Mouse (Mus musculus): ENCODE data around the gene Itk. TPM values are rescaled to one million over a fixed set of nuclear protein-coding genes. Genes with fewer than 3 reads are reported as not detected.

Itk gene
- polyA plus RNA-seq, 1 experiment from 2014 or later = 0.22 TPM

GRCm38 (mm10) chr11:46358369-46358768 is 30.9 kb downstream of the Itk start:
- Histone ChIP-seq H3K27me3 (ENCODE audit: control insufficient read depth, insufficient read depth, low read length) (no peaks in the 10 kb centered on the region), H3K4me1 (ENCODE audit: control insufficient read depth, insufficient read depth, low read length) (no peaks in the 10 kb centered on the region), H3K36me3 (ENCODE audit: control insufficient read depth, insufficient read depth, low read length) (no peaks in the 10 kb centered on the region), H3K4me2 (replicated peaks; ENCODE audit: low read depth, low read length) (no peak overlapping the region), H3K9ac (replicated peaks; ENCODE audit: low read depth, low read length) (no peak overlapping the region), H3K4me3 (ENCODE audit: low read depth, low read length) (no peak overlapping the region), H3K9me3 (ENCODE audit: control insufficient read depth, low read depth, low read length) (no peaks in the 10 kb centered on the region), H3K27ac (ENCODE audit: low read length) (no peak overlapping the region)
- 66% methylated on average over 1 of the region's 1 CpGs for WGBS
- ATAC-seq (ENCODE audit: insufficient number of reproducible peaks, insufficient read depth, low FRiP score, low read depth) = no peak

DNA sequence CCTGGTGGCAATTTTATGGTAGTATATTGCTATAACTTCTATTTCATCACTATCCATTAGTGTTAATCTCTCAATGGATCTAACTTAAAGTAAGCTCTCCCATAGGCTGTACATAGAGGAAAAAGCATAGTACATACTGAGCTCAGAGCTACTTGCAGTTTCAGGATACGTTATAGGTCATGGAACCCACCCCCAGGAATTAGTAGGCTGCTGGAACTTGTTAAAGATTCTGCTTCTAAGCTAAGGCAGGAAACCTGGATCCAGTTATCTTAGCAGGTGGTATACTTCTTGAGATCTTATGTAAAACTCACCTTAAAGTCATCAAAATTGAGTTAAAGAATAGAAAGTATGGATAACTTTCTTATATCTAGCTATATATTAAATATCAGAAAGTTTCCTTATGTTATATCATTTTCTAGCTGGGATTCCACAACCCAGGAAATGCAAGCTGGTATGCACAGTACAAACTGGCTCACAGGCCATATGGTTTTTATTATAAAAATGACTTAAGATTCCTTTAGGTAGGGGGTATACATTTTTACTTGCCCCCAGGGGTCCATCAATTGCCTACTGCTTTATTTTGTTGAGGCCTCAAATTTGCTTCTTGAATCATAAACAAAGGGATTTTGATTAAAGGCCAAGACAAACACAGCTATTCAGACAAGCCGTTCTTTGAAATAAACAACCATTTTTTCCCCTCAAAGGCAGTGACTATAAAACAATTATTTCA is 39.5 kb downstream of the Itk start:
- 43% methylated on average over 2 of the region's 2 CpGs for WGBS
- Histone ChIP-seq H3K4me3 (ENCODE audit: low read depth, low read length) (no peak overlapping the region), H3K36me3 (ENCODE audit: control insufficient read depth, insufficient read depth, low read length) (no peaks in the 10 kb centered on the region), H3K9ac (replicated peaks; ENCODE audit: low read depth, low read length) (no peak overlapping the region), H3K4me1 (ENCODE audit: control insufficient read depth, insufficient read depth, low read length) (no peaks in the 10 kb centered on the region), H3K4me2 (replicated peaks; ENCODE audit: low read depth, low read length) (no peak overlapping the region), H3K27me3 (ENCODE audit: control insufficient read depth, insufficient read depth, low read length) (no peaks in the 10 kb centered on the region), H3K9me3 (ENCODE audit: control insufficient read depth, low read depth, low read length) (no peaks in the 10 kb centered on the region), H3K27ac (ENCODE audit: low read length) (no peak overlapping the region)
- no peak for ATAC-seq (ENCODE audit: insufficient number of reproducible peaks, insufficient read depth, low FRiP score, low read depth)

GRCm38 (mm10) chr11:46348416-46348815 is 40.9 kb downstream of the Itk start:
- Histone ChIP-seq H3K9ac (replicated peaks; ENCODE audit: low read depth, low read length) (no peak overlapping the region), H3K9me3 (ENCODE audit: control insufficient read depth, low read depth, low read length) (no peaks in the 10 kb centered on the region), H3K27ac (ENCODE audit: low read length) (no peak overlapping the region), H3K4me2 (replicated peaks; ENCODE audit: low read depth, low read length) (no peak overlapping the region), H3K27me3 (ENCODE audit: control insufficient read depth, insufficient read depth, low read length) (no peaks in the 10 kb centered on the region), H3K4me3 (ENCODE audit: low read depth, low read length) (no peak overlapping the region), H3K36me3 (ENCODE audit: control insufficient read depth, insufficient read depth, low read length) (no peaks in the 10 kb centered on the region), H3K4me1 (ENCODE audit: control insufficient read depth, insufficient read depth, low read length) (no peaks in the 10 kb centered on the region)
- 74% methylated on average over 3 of the region's 3 CpGs for WGBS
- no peak for ATAC-seq (ENCODE audit: insufficient number of reproducible peaks, insufficient read depth, low FRiP score, low read depth)

DNA sequence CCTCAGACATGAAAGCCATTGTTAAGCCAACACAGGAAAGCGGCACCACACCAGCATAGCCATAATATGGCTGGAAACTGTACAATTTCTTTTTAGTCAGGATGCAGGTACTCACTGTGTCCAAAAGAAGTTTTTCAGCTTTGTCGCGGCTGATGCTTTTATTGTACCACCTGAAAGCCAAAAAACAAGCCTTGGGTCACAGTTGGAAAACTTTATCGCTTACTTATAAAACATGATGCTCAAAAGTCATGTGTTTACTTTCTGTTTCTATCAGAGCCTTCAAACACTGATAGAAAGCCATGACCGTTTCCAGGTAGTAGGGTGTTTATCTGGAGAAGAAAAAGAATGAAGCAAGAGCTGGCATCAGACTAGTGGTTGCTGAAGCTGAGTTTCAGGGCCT is 41.6 kb downstream of the Itk start:
- H3K4me1 ChIP-seq (ENCODE audit: control insufficient read depth, insufficient read depth, low read length) = no peaks in the 10 kb centered on the region
- WGBS = 82% methylated on average over 5 of the region's 5 CpGs
- no peak overlapping the region for H3K27ac ChIP-seq (ENCODE audit: low read length)
- no peak overlapping the region for H3K9ac ChIP-seq (replicated peaks; ENCODE audit: low read depth, low read length)
- no peak for ATAC-seq (ENCODE audit: insufficient number of reproducible peaks, insufficient read depth, low FRiP score, low read depth)
- H3K4me3 ChIP-seq (ENCODE audit: low read depth, low read length) = no peak overlapping the region
- H3K27me3 ChIP-seq (ENCODE audit: control insufficient read depth, insufficient read depth, low read length) = no peaks in the 10 kb centered on the region
- H3K4me2 ChIP-seq (replicated peaks; ENCODE audit: low read depth, low read length) = no peak overlapping the region
- no peaks in the 10 kb centered on the region for H3K9me3 ChIP-seq (ENCODE audit: control insufficient read depth, low read depth, low read length)
- no peaks in the 10 kb centered on the region for H3K36me3 ChIP-seq (ENCODE audit: control insufficient read depth, insufficient read depth, low read length)

- H3K27ac ChIP-seq (ENCODE audit: low read length) = no peak overlapping the region
- no peaks in the 10 kb centered on the region for H3K27me3 ChIP-seq (ENCODE audit: control insufficient read depth, insufficient read depth, low read length)
- no peaks in the 10 kb centered on the region for H3K36me3 ChIP-seq (ENCODE audit: control insufficient read depth, insufficient read depth, low read length)
- no peak overlapping the region for H3K4me2 ChIP-seq (replicated peaks; ENCODE audit: low read depth, low read length)
- H3K4me3 ChIP-seq (ENCODE audit: low read depth, low read length) = no peak overlapping the region
- ATAC-seq (ENCODE audit: insufficient number of reproducible peaks, insufficient read depth, low FRiP score, low read depth) = no peak
- H3K4me1 ChIP-seq (ENCODE audit: control insufficient read depth, insufficient read depth, low read length) = no peaks in the 10 kb centered on the region
- no peak overlapping the region for H3K9ac ChIP-seq (replicated peaks; ENCODE audit: low read depth, low read length)
- H3K9me3 ChIP-seq (ENCODE audit: control insufficient read depth, low read depth, low read length) = no peaks in the 10 kb centered on the region
- 28% methylated on average over 5 of the region's 5 CpGs for WGBS
Measured at GRCm38 (mm10) chr11:46343886-46344546, 45.3 kb downstream of the Itk start.

GRCm38 (mm10) chr11:46341960-46342359 is 47.4 kb downstream of the Itk start:
- no peak overlapping the region for H3K27ac ChIP-seq (ENCODE audit: low read length)
- no peaks in the 10 kb centered on the region for H3K4me1 ChIP-seq (ENCODE audit: control insufficient read depth, insufficient read depth, low read length)
- H3K4me3 ChIP-seq (ENCODE audit: low read depth, low read length) = no peak overlapping the region
- no peaks in the 10 kb centered on the region for H3K36me3 ChIP-seq (ENCODE audit: control insufficient read depth, insufficient read depth, low read length)
- H3K4me2 ChIP-seq (replicated peaks; ENCODE audit: low read depth, low read length) = no peak overlapping the region
- WGBS = 94% methylated on average over 4 of the region's 4 CpGs
- ATAC-seq (ENCODE audit: insufficient number of reproducible peaks, insufficient read depth, low FRiP score, low read depth) = no peak
- H3K27me3 ChIP-seq (ENCODE audit: control insufficient read depth, insufficient read depth, low read length) = no peaks in the 10 kb centered on the region
- no peak overlapping the region for H3K9ac ChIP-seq (replicated peaks; ENCODE audit: low read depth, low read length)
- H3K9me3 ChIP-seq (ENCODE audit: control insufficient read depth, low read depth, low read length) = no peaks in the 10 kb centered on the region

DNA sequence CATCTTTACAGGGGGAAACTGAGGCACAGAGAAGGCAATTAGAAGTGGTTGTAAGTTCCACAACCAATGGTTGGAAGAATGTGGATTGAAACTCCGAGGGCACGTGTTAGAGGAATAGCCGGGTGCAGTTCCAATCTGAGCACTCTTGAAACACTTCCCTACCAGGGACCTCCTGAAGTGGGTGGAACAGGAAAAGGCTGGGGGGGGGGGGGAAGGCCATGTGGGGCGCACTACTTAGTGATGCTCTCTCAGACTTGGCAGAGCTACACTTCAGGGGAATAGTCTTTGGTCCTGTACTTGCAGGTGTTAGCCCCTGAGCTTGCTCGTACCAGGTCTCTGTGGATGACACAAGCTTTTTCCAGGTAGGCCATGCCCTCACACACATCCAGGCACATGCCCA is 53.3 kb downstream of the Itk start:
- Histone ChIP-seq H3K27me3 (ENCODE audit: control insufficient read depth, insufficient read depth, low read length) (no peaks in the 10 kb centered on the region), H3K9me3 (ENCODE audit: control insufficient read depth, low read depth, low read length) (no peaks in the 10 kb centered on the region), H3K4me1 (ENCODE audit: control insufficient read depth, insufficient read depth, low read length) (no peaks in the 10 kb centered on the region), H3K36me3 (ENCODE audit: control insufficient read depth, insufficient read depth, low read length) (no peaks in the 10 kb centered on the region), H3K4me2 (replicated peaks; ENCODE audit: low read depth, low read length) (no peak overlapping the region), H3K4me3 (ENCODE audit: low read depth, low read length) (no peak overlapping the region), H3K9ac (replicated peaks; ENCODE audit: low read depth, low read length) (no peak overlapping the region), H3K27ac (ENCODE audit: low read length) (no peak overlapping the region)
- WGBS = 82% methylated on average over 5 of the region's 5 CpGs
- no peak for ATAC-seq (ENCODE audit: insufficient number of reproducible peaks, insufficient read depth, low FRiP score, low read depth)

GRCm38 (mm10) chr11:46332217-46332616 is 57.1 kb downstream of the Itk start:
- no peak overlapping the region for H3K4me2 ChIP-seq (replicated peaks; ENCODE audit: low read depth, low read length)
- H3K4me1 ChIP-seq (ENCODE audit: control insufficient read depth, insufficient read depth, low read length) = no peaks in the 10 kb centered on the region
- H3K27ac ChIP-seq (ENCODE audit: low read length) = no peak overlapping the region
- WGBS = 87% methylated on average over 8 of the region's 8 CpGs
- no peaks in the 10 kb centered on the region for H3K9me3 ChIP-seq (ENCODE audit: control insufficient read depth, low read depth, low read length)
- H3K36me3 ChIP-seq (ENCODE audit: control insufficient read depth, insufficient read depth, low read length) = no peaks in the 10 kb centered on the region
- no peak overlapping the region for H3K4me3 ChIP-seq (ENCODE audit: low read depth, low read length)
- H3K9ac ChIP-seq (replicated peaks; ENCODE audit: low read depth, low read length) = no peak overlapping the region
- H3K27me3 ChIP-seq (ENCODE audit: control insufficient read depth, insufficient read depth, low read length) = no peaks in the 10 kb centered on the region
- no peak for ATAC-seq (ENCODE audit: insufficient number of reproducible peaks, insufficient read depth, low FRiP score, low read depth)

Data from stomach, embryonic 14.5 days (tissue).